Mouse (Mus musculus): ENCODE measurements around the gene Ak3.

Ak3 gene

DNA sequence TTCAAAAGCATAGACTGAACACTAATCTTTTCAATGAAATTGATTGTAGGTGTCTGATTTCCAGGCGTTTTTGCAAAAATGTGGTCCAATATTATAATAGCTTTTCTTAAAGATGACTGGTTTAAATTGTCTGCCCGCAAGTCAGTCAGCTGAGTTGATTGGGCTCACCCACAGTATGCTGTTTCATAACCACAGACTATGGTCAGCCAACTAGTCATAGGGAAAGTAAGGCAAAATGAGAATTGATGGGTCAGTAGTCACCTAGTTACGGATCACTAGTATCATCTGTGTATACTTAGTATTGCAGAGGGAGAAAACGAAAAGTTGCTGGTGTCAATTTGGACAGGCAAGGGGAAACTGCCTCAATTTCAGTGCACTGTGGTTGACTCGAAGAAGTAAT is 56.4 kb downstream of the Ak3 start:
- DNase-seq, result no peak

DNA sequence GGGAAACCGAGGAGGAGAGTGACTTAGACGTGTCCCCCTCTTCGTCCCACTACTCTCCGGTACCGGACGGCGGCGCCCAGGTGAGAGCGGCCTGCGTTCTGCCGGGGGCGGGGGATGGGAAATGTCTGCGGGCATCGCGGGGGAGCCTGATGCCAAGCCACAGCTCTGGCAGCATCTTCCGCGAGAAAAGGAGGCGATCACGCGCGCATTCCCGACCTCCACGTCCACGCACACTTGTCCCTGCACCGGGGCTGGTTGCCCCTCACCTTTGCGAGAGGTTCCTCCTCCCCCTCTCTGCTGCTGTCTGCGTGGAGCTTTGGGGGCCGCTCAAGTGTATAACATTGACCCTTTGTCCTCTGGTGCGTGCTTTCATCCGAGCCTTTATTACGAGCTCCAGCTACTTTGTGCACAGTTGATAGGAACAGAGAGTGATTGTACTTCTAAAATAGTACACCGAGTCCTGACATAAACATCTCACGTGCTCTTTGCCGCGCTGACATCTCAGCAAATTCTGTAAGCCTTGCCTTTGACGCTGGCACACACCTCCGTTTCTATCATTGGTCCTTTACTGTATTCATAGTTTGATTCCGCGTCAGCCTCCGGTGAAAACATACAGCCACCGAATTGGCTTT is 57.1 kb downstream of the Ak3 start:
- peak in 1 of 2 experiments; percentile 45 for DNase-seq

DNA sequence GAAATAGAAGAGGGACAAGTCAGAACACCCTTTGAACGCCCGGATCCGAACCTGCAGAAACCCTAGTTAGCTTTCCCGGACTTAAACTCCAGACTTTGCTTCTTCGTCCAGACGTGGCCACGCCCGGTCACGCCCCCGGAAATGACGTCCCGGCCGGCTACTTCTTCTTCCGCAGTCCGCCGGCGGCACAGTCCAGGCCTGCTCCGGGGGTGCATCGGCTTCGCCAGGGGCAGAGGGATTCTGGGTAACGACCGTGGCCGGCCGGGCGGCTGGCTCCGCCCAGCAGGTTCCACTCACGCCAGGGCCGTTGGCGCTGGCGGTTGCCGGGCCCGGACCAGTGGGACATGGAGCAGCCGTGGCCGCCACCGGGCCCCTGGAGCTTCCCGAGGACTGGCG is 57.6 kb downstream of the Ak3 start, which contains the start of gene Cdc37l1:
Cdc37l1 (plus strand) TSS at position 159 of the 396 bp plus-strand sequence.
- peak; percentile 98 to 99 for DNase-seq

DNA sequence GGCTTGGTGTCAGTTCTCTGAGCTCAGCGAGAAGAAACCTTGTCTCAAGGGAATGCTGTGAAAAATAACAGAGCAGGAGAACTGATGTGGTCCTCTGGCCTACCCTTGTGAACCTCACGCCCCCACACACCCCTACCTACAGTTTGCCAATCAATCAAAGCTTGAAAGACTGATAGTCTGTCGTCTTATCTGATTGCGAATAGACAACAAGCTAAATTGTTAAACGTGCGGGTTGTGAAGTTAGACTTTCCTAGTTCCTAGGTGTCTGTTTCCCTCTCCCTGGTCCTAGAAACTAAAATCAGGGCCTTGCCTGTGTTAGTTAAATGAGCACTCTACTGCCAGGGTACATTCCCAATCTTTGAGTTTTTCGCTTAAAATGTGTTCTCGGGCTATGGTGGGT is 58.2 kb downstream of the Ak3 start:
- DNase-seq, result no peak

DNA sequence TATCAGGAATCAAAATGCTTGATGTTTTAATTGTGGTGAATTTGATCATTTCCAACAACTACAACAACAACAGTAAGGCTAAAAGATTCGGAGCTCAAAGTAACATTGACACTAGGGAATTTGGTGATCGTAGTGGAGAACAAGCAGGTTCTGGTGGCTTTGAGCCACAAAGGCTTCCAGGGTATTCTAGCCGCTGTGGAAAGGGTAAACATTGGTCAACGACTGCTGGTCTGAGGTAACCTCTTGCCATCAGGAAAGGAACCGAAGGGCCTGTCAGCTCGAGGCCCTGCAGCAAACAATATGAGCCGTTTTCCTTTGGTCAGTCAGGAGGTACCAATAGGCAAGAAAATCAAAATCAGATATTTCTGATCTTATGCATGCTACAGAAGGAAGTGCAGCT is 65.1 kb downstream of the Ak3 start:
- DNase-seq, result no peak

DNA sequence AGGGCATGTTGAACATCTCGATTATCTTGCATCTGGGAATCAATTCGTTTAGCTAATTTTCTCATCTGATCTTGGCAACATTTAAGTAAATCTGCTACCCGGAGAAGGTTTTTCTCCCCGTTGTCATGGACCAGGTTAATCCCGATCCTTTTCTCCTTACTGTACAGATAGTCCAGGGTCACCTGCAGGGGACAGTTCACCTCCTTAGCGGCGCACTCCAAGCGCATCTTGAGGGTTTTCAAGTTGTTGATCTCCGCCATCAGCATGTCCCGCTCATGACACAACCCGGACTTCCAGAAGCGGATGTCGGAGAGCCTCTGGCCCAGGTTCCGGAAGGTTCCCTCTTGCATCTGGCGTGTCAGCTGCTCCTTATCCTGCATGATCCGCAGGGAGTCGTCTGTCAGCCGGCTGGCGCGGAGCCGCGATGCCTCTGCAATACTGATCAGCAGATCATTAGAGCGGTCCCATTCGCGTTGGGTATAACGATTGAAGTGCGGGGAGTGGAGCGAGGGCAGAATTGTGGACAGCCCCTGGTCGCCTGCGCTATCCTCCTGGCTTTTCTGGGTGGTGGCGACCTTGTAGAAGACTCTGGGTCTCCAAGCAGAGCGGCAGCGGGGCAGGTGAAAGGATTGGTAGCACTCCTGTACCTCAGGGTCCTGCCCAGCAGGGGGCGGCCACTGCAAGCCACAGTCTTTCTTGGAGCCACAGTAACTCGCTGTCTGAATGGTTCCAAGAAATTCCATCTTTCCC is 72.7 kb downstream of the Ak3 start:
- peak; percentile 75 to 91 for DNase-seq
